In the genomic region with DNA sequence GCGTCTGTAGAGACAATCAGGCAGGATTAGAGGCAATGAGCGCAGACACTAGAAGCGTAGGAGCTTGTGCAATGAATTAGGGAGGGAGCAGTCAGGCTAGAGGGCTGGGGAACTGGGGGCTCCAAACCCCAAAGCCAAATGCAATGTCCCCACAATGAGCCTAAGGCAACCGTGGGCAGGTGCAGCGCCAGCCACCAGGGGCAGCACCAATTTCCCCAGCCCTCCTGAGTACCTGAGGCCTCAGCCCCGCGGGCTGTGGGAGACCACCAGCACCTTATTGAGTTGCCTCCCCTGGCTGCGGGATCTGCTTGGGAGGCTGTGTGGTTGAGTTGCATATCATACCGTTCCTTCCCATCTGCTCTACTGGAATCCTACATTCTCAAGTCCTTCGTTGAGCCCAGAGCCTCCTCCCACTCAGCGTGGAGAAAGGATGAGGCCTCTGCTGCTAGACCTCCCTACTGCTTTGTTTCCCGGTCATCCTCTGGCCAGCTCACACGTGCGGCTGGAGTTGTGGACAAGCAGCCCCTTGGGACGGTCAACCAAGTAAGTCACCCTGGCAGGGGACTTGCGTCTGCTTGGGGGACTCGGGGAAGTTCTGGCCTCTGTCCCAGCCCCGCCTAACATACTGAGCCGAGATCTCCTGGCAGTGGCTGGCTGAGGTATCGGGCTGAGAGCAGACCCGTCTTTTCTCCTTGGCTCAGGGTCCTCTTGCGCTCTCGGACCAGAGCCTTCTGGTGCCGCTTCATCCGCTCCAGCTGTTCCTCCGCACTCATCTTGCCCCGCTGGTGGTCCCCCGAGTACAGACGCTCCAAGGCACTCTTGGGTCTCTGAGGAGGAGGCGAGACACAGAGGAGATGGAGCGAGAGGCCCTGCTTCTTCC, we compare ENCODE assay signal across 14 mouse cellular contexts. TPM values are rescaled to one million over a fixed set of nuclear protein-coding genes. Genes with fewer than 3 reads are reported as not detected.
DNase-seq lines count a peak whose midpoint lies in the region; ATAC-seq and TF ChIP-seq lines count a peak whose summit lies in the region.
"Had no signal": no experiment of that assay in that cellular context is flagged by ENCODE, and none has a peak within 500 bp of the region (broad histone marks: within the 10 kb centered on the region; RNA-seq: fewer than 3 reads in every experiment).

No protein-coding gene starts in this region.

- no peak overlapping the region for H3K4me2 ChIP-seq in kidney, embryonic 15.5 days
- no peak overlapping the region for H3K4me2 ChIP-seq in midbrain, postnatal 0 days (ENCODE audit: low read depth, low read length, poor library complexity, severe bottlenecking)
- no peak overlapping the region for H3K4me2 ChIP-seq in midbrain, embryonic 13.5 days (replicated peaks)
- H3K4me2 ChIP-seq: embryonic facial prominence, embryonic 15.5 days; hindbrain, embryonic 14.5 days; limb, embryonic 15.5 days had no signal

- no peaks in the 10 kb centered on the region for H3K36me3 ChIP-seq in kidney, embryonic 15.5 days
- H3K36me3 ChIP-seq in midbrain, postnatal 0 days (ENCODE audit: insufficient read depth, low read length) = peaks cover 17% of the 10 kb centered on the region; the same call in 1 of the 2 replicates
- no peaks in the 10 kb centered on the region for H3K36me3 ChIP-seq in midbrain, embryonic 13.5 days
- H3K36me3 ChIP-seq: embryonic facial prominence, embryonic 15.5 days; limb, embryonic 15.5 days had no signal

- H3K27ac ChIP-seq in kidney, embryonic 15.5 days = no peak overlapping the region
- H3K27ac ChIP-seq in midbrain, postnatal 0 days (ENCODE audit: low read depth, low read length) = no peak overlapping the region
- H3K27ac ChIP-seq in midbrain, embryonic 13.5 days = no peak overlapping the region
- H3K27ac ChIP-seq: embryonic facial prominence, embryonic 15.5 days; hindbrain, embryonic 14.5 days; limb, embryonic 15.5 days had no signal

- peak; percentile 45 for TF ChIP-seq CTCF in midbrain, postnatal 0 days (IDR thresholded peaks at IDR 0.05)

- WGBS in kidney, embryonic 15.5 days = 74% methylated on average over 31 of the region's 31 CpGs
- WGBS in midbrain, postnatal 0 days = 75% methylated on average over 31 of the region's 31 CpGs
- WGBS in midbrain, embryonic 13.5 days = 79% methylated on average over 31 of the region's 31 CpGs

- DNase-seq in cerebellum, postnatal 10 days = peak; percentile 59 to 64
- no peak for DNase-seq in cerebellum, adult 8-10 months
- DNase-seq in kidney, postnatal 10 days = peak; percentile 21
- DNase-seq in midbrain, postnatal 0 days (ENCODE audit: low spot score) = peak; percentile 8
- DNase-seq: adrenal gland, postnatal 10 days; thymus, postnatal 36 days had no signal

- no peaks in the 10 kb centered on the region for H3K9me3 ChIP-seq in kidney, embryonic 15.5 days (replicated peaks)
- H3K9me3 ChIP-seq in midbrain, postnatal 0 days (ENCODE audit: low read length) = no peaks in the 10 kb centered on the region
- no peaks in the 10 kb centered on the region for H3K9me3 ChIP-seq in midbrain, embryonic 13.5 days
- H3K9me3 ChIP-seq: embryonic facial prominence, embryonic 15.5 days; limb, embryonic 15.5 days had no signal

- ATAC-seq in kidney, embryonic 15.5 days (replicated peaks; ENCODE audit: low FRiP score) = no peak
- ATAC-seq in midbrain, postnatal 0 days (ENCODE audit: low FRiP score) = no peak
- no peak for ATAC-seq in midbrain, embryonic 13.5 days
- ATAC-seq in megakaryocyte-erythroid progenitor cell, adult 5-6 weeks (replicated peaks; ENCODE audit: low FRiP score, low TSS enrichment, poor library complexity, severe bottlenecking) = 0 out of 2 replicates have a peak, but pooled peaks have one; percentile 28
- no peak for ATAC-seq in monocyte, adult 5-6 weeks (replicated peaks; ENCODE audit: insufficient number of reproducible peaks, low FRiP score, low TSS enrichment, poor library complexity, severe bottlenecking)
- ATAC-seq: midbrain, embryonic 16.5 days had no signal

- peaks cover 3% of the 10 kb centered on the region; the same call in 1 of the 2 replicates for H3K4me1 ChIP-seq in kidney, embryonic 15.5 days
- peaks cover 3% of the 10 kb centered on the region; the same call in 1 of the 2 replicates for H3K4me1 ChIP-seq in midbrain, postnatal 0 days (ENCODE audit: insufficient read depth, low read length)
- H3K4me1 ChIP-seq in midbrain, embryonic 13.5 days (replicated peaks) = peaks cover 11% of the 10 kb centered on the region

- no peak overlapping the region for H3K4me3 ChIP-seq in kidney, embryonic 15.5 days (replicated peaks)
- no peak overlapping the region for H3K4me3 ChIP-seq in midbrain, postnatal 0 days (ENCODE audit: low read depth, low read length)
- H3K4me3 ChIP-seq in midbrain, embryonic 13.5 days (replicated peaks) = no peak overlapping the region
- H3K4me3 ChIP-seq: embryonic facial prominence, embryonic 15.5 days; limb, embryonic 15.5 days had no signal

- no peaks in the 10 kb centered on the region for H3K27me3 ChIP-seq in kidney, embryonic 15.5 days
- H3K27me3 ChIP-seq in midbrain, postnatal 0 days (ENCODE audit: insufficient read depth, low read length) = no peaks in the 10 kb centered on the region
- H3K27me3 ChIP-seq in midbrain, embryonic 13.5 days = no peaks in the 10 kb centered on the region
- H3K27me3 ChIP-seq: embryonic facial prominence, embryonic 15.5 days; limb, embryonic 15.5 days had no signal

- no peak overlapping the region for H3K9ac ChIP-seq in kidney, embryonic 15.5 days
- H3K9ac ChIP-seq in midbrain, postnatal 0 days (replicated peaks; ENCODE audit: low read length, poor library complexity, severe bottlenecking) = no peak overlapping the region
- H3K9ac ChIP-seq in midbrain, embryonic 13.5 days (replicated peaks) = no peak overlapping the region
- H3K9ac ChIP-seq: embryonic facial prominence, embryonic 15.5 days; hindbrain, embryonic 14.5 days; limb, embryonic 15.5 days had no signal

RNA-seq across cellular contexts. Expression of a gene that starts 50.2 kb away (rescaled TPM):
- 0.35 and 0.79 TPM in 2 replicates for polyA plus RNA-seq in kidney, embryonic 15.5 days (2015; fragmentation: Nextera tagmentation; extraction: Ambion mirVana)
- total RNA-seq in midbrain, postnatal 0 days (2014; rRNA removed) = 0.93 and 4.0 TPM in 2 replicates
- polyA plus RNA-seq in midbrain, postnatal 0 days (2015; fragmentation: Nextera tagmentation; extraction: Ambion mirVana) = 0.28 and 0.54 TPM in 2 replicates
- 0.87 and 0.89 TPM in 2 replicates for polyA plus RNA-seq in midbrain, embryonic 13.5 days (2015; fragmentation: Nextera tagmentation; extraction: Ambion mirVana)
- 2.1 TPM in 1 of 2 replicates, not detected in the other for total RNA-seq in megakaryocyte-erythroid progenitor cell, adult 5-6 weeks (2014; fragmentation: Nextera tagmentation)
- 1.3 and 4.0 TPM in 2 replicates for total RNA-seq in megakaryocyte-erythroid progenitor cell, adult 5-6 weeks (2017)
- total RNA-seq in monocyte, adult 5-6 weeks (2017) = 0.67 to 1.2 TPM (median 0.75 TPM) in 3 replicates
